Mouse (Mus musculus) stomach, postnatal 0 days (tissue): ENCODE measurements around the gene Ccnc.

Source experiments
- CTCF ChIP-seq: IDR thresholded peaks from 2 replicates; pipeline ENCODE4 v1.5.1; 2016; ENCODE audit warnings: antibody characterized with exemption, low read depth, mild to moderate bottlenecking, moderate library complexity
- EP300 ChIP-seq: optimal IDR thresholded peaks from 2 replicates; pipeline ENCODE3; 2016; ENCODE audit warnings: antibody characterized with exemption

- no peak for TF ChIP-seq CTCF
- TF ChIP-seq EP300: no peak
Observed at GRCm38 (mm10) chr4:21682421-21683150, 44.9 kb upstream of the Ccnc start.
